ENCODE assay signal across 23 mouse cellular contexts in genomic region chr12:119398046-119398659, GRCm38 (mm10).
DNase-seq lines count a peak whose midpoint lies in the region; ATAC-seq and TF ChIP-seq lines count a peak whose summit lies in the region.
"Had no signal": no experiment of that assay in that cellular context is flagged by ENCODE, and none has a peak within 500 bp of the region (broad histone marks: within the 10 kb centered on the region; RNA-seq: fewer than 3 reads in every experiment).

No protein-coding gene starts in this region.

- dilution Hi-C loops in CH12.LX (cut with MboI; ENCODE audit: extremely low pct_ligation_motif_present, extremely low pct_unique_long_range_greater_than_20kb, low sequenced_read_pairs), result no loop called here

- 68% methylated on average over 2 of the region's 2 CpGs for WGBS in stomach, postnatal 0 days
- 78% methylated on average over 2 of the region's 2 CpGs for WGBS in liver, embryonic 11.5 days
- 84% methylated on average over 2 of the region's 2 CpGs for WGBS in midbrain, embryonic 11.5 days

- TF ChIP-seq EP300 in CH12.LX (IDR thresholded peaks at IDR 0.05; ENCODE audit: low read length), result 0 out of 2 replicates have a peak, but pooled peaks have one; percentile 20
- TF ChIP-seq EP300 in stomach, postnatal 0 days (optimal IDR thresholded peaks at IDR 0.05), result no peak

- H3K9ac ChIP-seq in CH12.LX (ENCODE audit: insufficient read depth, low read depth), result no peak overlapping the region
- no peak overlapping the region for H3K9ac ChIP-seq in stomach, postnatal 0 days (ENCODE audit: low read length)
- no peak overlapping the region for H3K9ac ChIP-seq in liver, embryonic 11.5 days (ENCODE audit: low read depth, low read length)
- no peak overlapping the region for H3K9ac ChIP-seq in midbrain, embryonic 11.5 days (ENCODE audit: low read length)
- H3K9ac ChIP-seq: forebrain, embryonic 13.5 days; hindbrain, embryonic 13.5 days had no signal

- no peak overlapping the region for H3K27ac ChIP-seq in CH12.LX (ENCODE audit: insufficient read depth, low read depth)
- H3K27ac ChIP-seq in stomach, postnatal 0 days (replicated peaks), result no peak overlapping the region
- no peak overlapping the region for H3K27ac ChIP-seq in liver, embryonic 11.5 days (ENCODE audit: low read depth, low read length)
- H3K27ac ChIP-seq in midbrain, embryonic 11.5 days (ENCODE audit: low read depth, low read length), result no peak overlapping the region
- H3K27ac ChIP-seq: forebrain, embryonic 10.5 days; forebrain, embryonic 13.5 days; hindbrain, embryonic 10.5 days; hindbrain, embryonic 13.5 days had no signal

- in situ Hi-C loops in CH12.LX (cut with MboI; ENCODE audit: low pct_ligation_motif_present, low pct_unique_long_range_greater_than_20kb, low sequenced_read_pairs), result no loop called here

- no peaks in the 10 kb centered on the region for H3K79me2 ChIP-seq in CH12.LX (replicated peaks; ENCODE audit: control insufficient read depth, extremely low read depth, insufficient read depth, poor library complexity, severe bottlenecking)

- no peak overlapping the region for H3K4me2 ChIP-seq in CH12.LX (ENCODE audit: insufficient read depth, low read depth, poor library complexity, severe bottlenecking)
- H3K4me2 ChIP-seq in stomach, postnatal 0 days (replicated peaks; ENCODE audit: low read depth), result no peak overlapping the region
- H3K4me2 ChIP-seq in liver, embryonic 11.5 days, result no peak overlapping the region
- H3K4me2 ChIP-seq in midbrain, embryonic 11.5 days, result no peak overlapping the region
- H3K4me2 ChIP-seq: forebrain, embryonic 13.5 days; heart, embryonic 11.5 days; hindbrain, embryonic 13.5 days had no signal

- peak; percentile 32 to 62; a peak in 3 of 4 replicates for ATAC-seq in hematopoietic stem cell, adult 5-6 weeks (replicated peaks in 1 of 2; ENCODE audit: insufficient read depth in 1 of 2, low FRiP score in 2 of 2, low TSS enrichment in 1 of 2, low read depth in 1 of 2, poor library complexity in 2 of 2, severe bottlenecking in 2 of 2)
- 0 out of 2 replicates have a peak, but pooled peaks have one; percentile 17 for ATAC-seq in megakaryocyte progenitor cell, adult 5-6 weeks (replicated peaks; ENCODE audit: poor library complexity)
- peak; percentile 94 for ATAC-seq in stomach, postnatal 0 days (ENCODE audit: low FRiP score, low TSS enrichment)
- ATAC-seq in liver, embryonic 11.5 days (replicated peaks; ENCODE audit: low FRiP score), result no peak
- no peak for ATAC-seq in midbrain, embryonic 11.5 days (ENCODE audit: low FRiP score)
- ATAC-seq: forebrain, embryonic 13.5 days; forebrain, embryonic 16.5 days; hindbrain, embryonic 16.5 days had no signal

- no peaks in the 10 kb centered on the region for H3K36me3 ChIP-seq in CH12.LX (replicated peaks in 1 of 2; ENCODE audit: control insufficient read depth in 1 of 2, insufficient read depth in 1 of 2, low read length in 1 of 2)
- H3K36me3 ChIP-seq in stomach, postnatal 0 days (ENCODE audit: control insufficient read depth, insufficient read depth, low read length), result no peaks in the 10 kb centered on the region
- H3K36me3 ChIP-seq in liver, embryonic 11.5 days (ENCODE audit: control insufficient read depth, insufficient read depth, low read length), result no peaks in the 10 kb centered on the region
- no peaks in the 10 kb centered on the region for H3K36me3 ChIP-seq in midbrain, embryonic 11.5 days (ENCODE audit: control insufficient read depth, insufficient read depth, low read length)
- H3K36me3 ChIP-seq: forebrain, embryonic 10.5 days; hindbrain, embryonic 10.5 days; hindbrain, embryonic 13.5 days had no signal

- H3K4me1 ChIP-seq in CH12.LX (ENCODE audit: control insufficient read depth in 1 of 2, insufficient read depth in 2 of 2), result peaks cover 0 to 24% of the 10 kb centered on the region in 2 experiments; a peak in 2 of 4 replicates
- no peaks in the 10 kb centered on the region for H3K4me1 ChIP-seq in stomach, postnatal 0 days (replicated peaks; ENCODE audit: control insufficient read depth, insufficient read depth)
- H3K4me1 ChIP-seq in liver, embryonic 11.5 days (replicated peaks; ENCODE audit: control insufficient read depth, insufficient read depth, low read length), result no peaks in the 10 kb centered on the region
- no peaks in the 10 kb centered on the region for H3K4me1 ChIP-seq in midbrain, embryonic 11.5 days (ENCODE audit: control insufficient read depth, insufficient read depth, low read length)
- H3K4me1 ChIP-seq: forebrain, embryonic 10.5 days; forebrain, embryonic 13.5 days; hindbrain, embryonic 10.5 days; hindbrain, embryonic 13.5 days had no signal

- TF ChIP-seq RAD21 in CH12.LX (IDR thresholded peaks at IDR 0.05; ENCODE audit: low read depth, low read length), result no peak

- no peaks in the 10 kb centered on the region for H3K27me3 ChIP-seq in CH12.LX (replicated peaks)
- H3K27me3 ChIP-seq in stomach, postnatal 0 days (ENCODE audit: control insufficient read depth, insufficient read depth, low read length), result no peaks in the 10 kb centered on the region
- no peaks in the 10 kb centered on the region for H3K27me3 ChIP-seq in liver, embryonic 11.5 days (replicated peaks; ENCODE audit: control insufficient read depth, insufficient read depth, low read length)
- H3K27me3 ChIP-seq in midbrain, embryonic 11.5 days (ENCODE audit: control insufficient read depth, insufficient read depth, low read length), result no peaks in the 10 kb centered on the region
- H3K27me3 ChIP-seq: forebrain, embryonic 13.5 days; hindbrain, embryonic 13.5 days had no signal

- DNase-seq in CH12.LX (ENCODE audit: extremely low read depth), result peak; percentile 67
- DNase-seq in stomach, postnatal 0 days (ENCODE audit: low spot score), result no peak
- no peak for DNase-seq in liver, embryonic 11.5 days (ENCODE audit: low spot score)
- no peak for DNase-seq in midbrain, embryonic 11.5 days (ENCODE audit: low spot score, missing footprints)
- no peak for DNase-seq in right cerebral cortex, adult 18-20 months
- DNase-seq: adrenal gland, adult 2 months; adrenal gland, postnatal 14 days; B cell, adult 2 months; cerebellum, adult 11 months; cerebellum, adult 8-10 months; cerebellum, postnatal 10 days; cerebellum, postnatal 36 days; gastrocnemius, postnatal 10 days; gastrocnemius, postnatal 36 days had no signal

- no peak for TF ChIP-seq POLR2A in CH12.LX (IDR thresholded peaks at IDR 0.05; ENCODE audit: low read depth, low read length)

- TF ChIP-seq CTCF in CH12.LX (conservative IDR thresholded peaks at IDR 0.05 in 1 of 2, IDR thresholded peaks at IDR 0.05 in 1 of 2; ENCODE audit: low read depth in 2 of 2, low read length in 2 of 2), result no peak
- no peak for TF ChIP-seq CTCF in stomach, postnatal 0 days (IDR thresholded peaks at IDR 0.05; ENCODE audit: low read depth)

- no peaks in the 10 kb centered on the region for H3K9me3 ChIP-seq in CH12.LX (replicated peaks; ENCODE audit: low read length)
- no peaks in the 10 kb centered on the region for H3K9me3 ChIP-seq in stomach, postnatal 0 days (ENCODE audit: control insufficient read depth, low read length)
- no peaks in the 10 kb centered on the region for H3K9me3 ChIP-seq in liver, embryonic 11.5 days (ENCODE audit: control insufficient read depth, low read length)
- H3K9me3 ChIP-seq in midbrain, embryonic 11.5 days (ENCODE audit: control insufficient read depth, low read length), result no peaks in the 10 kb centered on the region
- H3K9me3 ChIP-seq: forebrain, embryonic 10.5 days; forebrain, embryonic 13.5 days; hindbrain, embryonic 10.5 days; hindbrain, embryonic 13.5 days had no signal

- H3K4me3 ChIP-seq in CH12.LX (replicated peaks in 1 of 3; ENCODE audit: low read depth in 2 of 3, low read length in 2 of 3, poor library complexity in 1 of 3), result no peak overlapping the region
- no peak overlapping the region for H3K4me3 ChIP-seq in stomach, postnatal 0 days (ENCODE audit: low read depth, low read length)
- H3K4me3 ChIP-seq in liver, embryonic 11.5 days (ENCODE audit: low read depth, low read length), result no peak overlapping the region
- no peak overlapping the region for H3K4me3 ChIP-seq in midbrain, embryonic 11.5 days (ENCODE audit: low read depth, low read length)
- H3K4me3 ChIP-seq: forebrain, embryonic 10.5 days; forebrain, embryonic 13.5 days; hindbrain, embryonic 10.5 days; hindbrain, embryonic 13.5 days had no signal

TF ChIP-seq in CH12.LX, 34 proteins besides CTCF, POLR2A, EP300 and RAD21:
- TF ChIP-seq IRF4 (IDR thresholded peaks at IDR 0.05; ENCODE audit: low read depth, low read length) (0 out of 2 replicates have a peak, but pooled peaks have one; percentile 7), JUND (conservative IDR thresholded peaks at IDR 0.05; ENCODE audit: low read depth, low read length) (no peak)

Comparison
In these comparisons a context has a peak if more than half of its experiments do, and no peak if none do; other contexts are left out.
1. ATAC-seq: peak in hematopoietic stem cell, adult 5-6 weeks (2 of 2), megakaryocyte progenitor cell, adult 5-6 weeks (single experiment) and stomach, postnatal 0 days (single experiment); none in liver, embryonic 11.5 days (single experiment) and midbrain, embryonic 11.5 days (single experiment).